Mouse (Mus musculus) lung, adult 2 months (tissue): ENCODE measurements at regions not wholly inside any gene's neighbourhood (a gene's known extent, or its start where the extent isn't known, plus 50 kb on each side); places are given as distances from the start of the nearest gene placed in this dataset.
A peak's percentile ranks its signal among the peaks of the same experiment; 100 is the strongest.
"Not testable (repeated sequence)": the region's sequence is repeated elsewhere in the genome, so short reads cannot be mapped to it uniquely, and the experiment has no call there.

Source experiments
- DNase-seq: peaks from one replicate; pipeline ENCODE4 v3.0.0; 2022
- H3K4me1 ChIP-seq: fragments of 200-500 bp; 2 replicates; pipeline ENCODE4 v1.6.1; 2011; ENCODE audit warnings: low read length; ENCODE audit not compliant: control insufficient read depth, insufficient read depth
- H3K4me3 ChIP-seq: fragments of 200-500 bp; replicated peaks from 2 replicates; pipeline ENCODE3; 2011; ENCODE audit warnings: low read depth, mild to moderate bottlenecking, control low read depth, low read length; ENCODE audit errors: extremely low read depth
- CTCF ChIP-seq: fragments of 200-500 bp; IDR thresholded peaks from 2 replicates; pipeline ENCODE4 v1.5.1; 2011; ENCODE audit warnings: mild to moderate bottlenecking, low read length, control low read depth; ENCODE audit not compliant: insufficient read depth
- POLR2A ChIP-seq: fragments of 200-500 bp; IDR thresholded peaks from 2 replicates; pipeline ENCODE4 v1.6.1; 2011; ENCODE audit warnings: low read depth, mild to moderate bottlenecking, control low read depth, low read length, borderline replicate concordance; ENCODE audit errors: extremely low read depth
- WGBS: fragments of 180-500 bp; shearing (Covaris S2); methylation state at CpG from one replicate; pipeline ENCODE4 v1.1.7; 2018; 5-methylcytosine and 5-hydroxymethylcytosine counted together

GRCm38 (mm10) chr1:166922911-166923712, 78.1 kb upstream of the Fam78b start:
- no peaks in the 10 kb centered on the region for H3K4me1 ChIP-seq
- TF ChIP-seq CTCF (no peak), POLR2A (no peak)
- DNase-seq = no peak
- WGBS = 82% methylated on average over 16 of the region's 16 CpGs
- no peak overlapping the region for H3K4me3 ChIP-seq

- H3K4me1 ChIP-seq = no peaks in the 10 kb centered on the region
- DNase-seq = no peak
- 68% methylated on average over 3 of the region's 3 CpGs for WGBS
- H3K4me3 ChIP-seq = no peak overlapping the region
- TF ChIP-seq CTCF (no peak), POLR2A (no peak)
Measured at GRCm38 (mm10) chr1:166923713-166923975, 77.6 kb upstream of the Fam78b start.

- TF ChIP-seq POLR2A (no peak), CTCF (no peak)
- H3K4me1 ChIP-seq = no peaks in the 10 kb centered on the region
- no peak for DNase-seq
- WGBS = 80% methylated on average over 2 of the region's 2 CpGs
- no peak overlapping the region for H3K4me3 ChIP-seq
Measured at GRCm38 (mm10) chr1:166924126-166924525, 77.1 kb upstream of the Fam78b start.

GRCm38 (mm10) chr1:166926078-166926477, 75.1 kb upstream of the Fam78b start:
- Histone ChIP-seq H3K4me3 (no peak overlapping the region), H3K4me1 (no peaks in the 10 kb centered on the region)
- WGBS = 35% methylated on average over 4 of the region's 4 CpGs
- DNase-seq = no peak
- TF ChIP-seq CTCF = no peak
- no peak for TF ChIP-seq POLR2A

- not testable (repeated sequence) for H3K4me1 ChIP-seq, DNase-seq
- WGBS = 63% methylated on average over 9 of the region's 9 CpGs
- H3K4me3 ChIP-seq = peak overlapping the region; percentile 42
Measured at GRCm38 (mm10) chr1:166939744-166940143, 61.5 kb upstream of the Fam78b start.

GRCm38 (mm10) chr1:166940146-166941076, 60.8 kb upstream of the Fam78b start:
- not testable (repeated sequence) for H3K4me3 ChIP-seq, H3K4me1 ChIP-seq, DNase-seq
- WGBS = 54% methylated on average over 31 of the region's 31 CpGs

GRCm38 (mm10) chr1:166942201-166942600, 59.0 kb upstream of the Fam78b start:
- 55% methylated on average over 1 of the region's 1 CpGs for WGBS
- no peaks in the 10 kb centered on the region for H3K4me1 ChIP-seq
- TF ChIP-seq POLR2A (no peak), CTCF (no peak)

GRCm38 (mm10) chr1:166944540-166944939, 56.7 kb upstream of the Fam78b start:
- WGBS = 51% methylated on average over 7 of the region's 7 CpGs
- H3K4me3 ChIP-seq = no peak overlapping the region
- TF ChIP-seq POLR2A (no peak), CTCF (no peak)
- no peak for DNase-seq
- H3K4me1 ChIP-seq = no peaks in the 10 kb centered on the region

More at GRCm38 (mm10) chr1:166942201-166942600, 59.0 kb upstream of the Fam78b start:
- no peak overlapping the region for H3K4me3 ChIP-seq
- no peak for DNase-seq

- Histone ChIP-seq H3K4me1 (no peaks in the 10 kb centered on the region), H3K4me3 (no peak overlapping the region)
- TF ChIP-seq POLR2A (no peak), CTCF (no peak)
- WGBS = 28% methylated on average over 15 of the region's 15 CpGs
- DNase-seq = no peak
Measured at GRCm38 (mm10) chr1:166947844-166948702, 53.1 kb upstream of the Fam78b start.
